Mouse (Mus musculus) neural tube, embryonic 14.5 days (tissue): ENCODE measurements around the gene Zfand2b. TPM values are rescaled to one million over a fixed set of nuclear protein-coding genes. Genes with fewer than 3 reads are reported as not detected.

Source experiments
- ATAC-seq: fragments of 200-750 bp; cut with Nextera tagmentation; 2 replicates; pipeline ENCODE4 v1.8.0; 2017; ENCODE audit warnings: low read depth, mild to moderate bottlenecking, moderate TSS enrichment, moderate library complexity
- H3K27ac ChIP-seq: fragments of 300-500 bp; sonication (generic); 2 replicates; pipeline ENCODE4 v1.5.1; 2014; ENCODE audit warnings: low read depth, mild to moderate bottlenecking, control low read depth, low read length, moderate library complexity, mixed read lengths
- H3K27me3 ChIP-seq: fragments of 300-500 bp; sonication (generic); 2 replicates; pipeline ENCODE4 v1.6.1; 2014; ENCODE audit warnings: low read length; ENCODE audit not compliant: control insufficient read depth, insufficient read depth
- H3K36me3 ChIP-seq: fragments of 300-500 bp; sonication (generic); 2 replicates; pipeline ENCODE4 v1.6.1; 2014; ENCODE audit warnings: low read length, mixed read lengths; ENCODE audit not compliant: control insufficient read depth, insufficient read depth
- H3K4me1 ChIP-seq: fragments of 300-500 bp; sonication (generic); 2 replicates; pipeline ENCODE4 v1.6.1; 2014; ENCODE audit warnings: low read length; ENCODE audit not compliant: control insufficient read depth, insufficient read depth
- H3K4me2 ChIP-seq: fragments of 300-500 bp; sonication (generic); 2 replicates; pipeline ENCODE4 v1.6.1; 2014; ENCODE audit warnings: mild to moderate bottlenecking, low read depth, low read length, control low read depth
- H3K4me3 ChIP-seq: fragments of 300-500 bp; sonication (generic); 2 replicates; pipeline ENCODE4 v1.5.1; 2014; ENCODE audit warnings: low read depth, low read length, control low read depth, mixed read lengths
- H3K9ac ChIP-seq: fragments of 300-500 bp; sonication (generic); replicated peaks from 2 replicates; pipeline ENCODE4 v1.6.1; 2014; ENCODE audit warnings: low read depth, mild to moderate bottlenecking, control low read depth, low read length, mixed read lengths
- H3K9me3 ChIP-seq: fragments of 300-500 bp; sonication (generic); 2 replicates; pipeline ENCODE4 v1.6.1; 2016; ENCODE audit warnings: low read length; ENCODE audit not compliant: control insufficient read depth
- WGBS: fragments of 180-500 bp; shearing (Covaris S2); extraction: QIAGEN DNeasy Blood & Tissue Kit; methylation state at CpG from one replicate; pipeline ENCODE4 v1.1.7; 2014; 5-methylcytosine and 5-hydroxymethylcytosine counted together
- microRNA-seq: library from miRNA; unstranded; fragments of <30 nt; microRNA quantifications from one replicate; pipeline ENCODE4, GENCODE M21; 2016
- polyA plus RNA-seq: library from polyadenylated mRNA; unstranded; fragments of >200 nt; fragmentation: Nextera tagmentation; extraction: Ambion mirVana; gene quantifications from 2 replicates; pipeline ENCODE4 v1.2.1, GENCODE M21; 2014

Zfand2b gene
- polyA plus RNA-seq, 1 experiment from 2014 or later = 33.1 TPM

DNA sequence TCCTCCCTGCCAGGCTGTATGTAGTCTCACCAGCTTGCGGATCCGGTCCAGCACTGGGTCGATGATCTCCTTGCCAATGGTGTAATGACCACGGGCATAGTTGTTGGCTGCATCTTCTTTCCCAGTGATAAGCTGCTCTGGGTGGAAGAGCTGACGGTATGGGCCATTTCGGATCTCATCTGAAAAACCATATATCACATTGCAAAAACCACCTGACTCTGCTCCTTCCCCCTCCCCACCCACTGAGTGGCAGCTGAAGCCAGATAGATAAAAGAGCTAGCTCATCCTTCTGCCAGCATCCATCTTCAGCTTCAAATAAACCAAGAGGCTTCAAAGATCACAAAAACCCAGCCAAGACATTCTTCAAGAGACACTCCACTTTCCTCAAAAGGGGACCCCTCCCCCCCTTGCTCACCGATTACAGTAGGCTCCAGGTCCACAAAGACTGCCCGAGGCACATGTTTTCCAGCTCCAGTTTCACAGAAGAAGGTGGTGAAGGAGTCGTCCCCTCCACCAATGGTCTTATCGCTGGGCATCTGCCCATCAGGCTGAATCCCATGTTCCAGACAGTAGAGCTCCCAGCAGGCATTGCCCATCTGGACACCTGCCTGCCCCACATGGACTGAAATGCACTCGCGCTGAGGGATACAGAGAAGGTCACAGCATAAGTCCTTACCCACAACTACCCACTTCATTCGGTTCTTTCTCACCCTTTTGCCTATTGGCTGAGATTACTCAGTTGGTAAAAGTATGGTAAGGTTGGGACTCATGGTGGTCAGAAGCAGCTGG, 48.5 kb downstream of the Zfand2b start:
- H3K4me1 ChIP-seq = peaks cover 12% of the 10 kb centered on the region
- H3K27me3 ChIP-seq = peaks cover 32% of the 10 kb centered on the region
- no peak for ATAC-seq
- H3K9me3 ChIP-seq = no peaks in the 10 kb centered on the region
- peaks cover 18% of the 10 kb centered on the region for H3K36me3 ChIP-seq
- WGBS = 80% methylated on average over 13 of the region's 13 CpGs
- H3K4me3 ChIP-seq = no peak overlapping the region
- H3K27ac ChIP-seq = no peak overlapping the region
- H3K9ac ChIP-seq = no peak overlapping the region
- H3K4me2 ChIP-seq = no peak overlapping the region

DNA sequence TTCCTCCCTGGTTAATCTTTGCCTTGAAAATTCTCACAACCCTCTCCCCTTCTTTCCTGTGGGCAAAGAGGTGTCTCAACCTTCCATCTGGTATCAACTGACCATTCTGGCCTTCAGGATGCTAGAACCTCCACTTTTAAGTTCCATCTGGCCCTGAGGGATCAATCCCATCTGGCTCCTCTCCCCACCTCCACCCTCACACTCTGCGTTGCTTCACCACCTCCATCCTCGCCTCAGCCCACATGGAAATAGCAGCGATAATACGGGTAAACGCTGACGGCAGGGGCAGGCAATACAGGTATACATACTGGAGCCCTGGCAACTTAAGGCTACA, 49.4 kb downstream of the Zfand2b start:
- Histone ChIP-seq H3K36me3 (peaks cover 18% of the 10 kb centered on the region), H3K9me3 (no peaks in the 10 kb centered on the region), H3K27me3 (peaks cover 32% of the 10 kb centered on the region), H3K9ac (no peak overlapping the region), H3K4me2 (peak overlapping the region; percentile 78; the same call in 1 of the 2 replicates), H3K27ac (no peak overlapping the region), H3K4me3 (no peak overlapping the region), H3K4me1 (peaks cover 10% of the 10 kb centered on the region; the same call in 1 of the 2 replicates)
- ATAC-seq = no peak
- WGBS = 3% methylated on average over 6 of the region's 6 CpGs

DNA sequence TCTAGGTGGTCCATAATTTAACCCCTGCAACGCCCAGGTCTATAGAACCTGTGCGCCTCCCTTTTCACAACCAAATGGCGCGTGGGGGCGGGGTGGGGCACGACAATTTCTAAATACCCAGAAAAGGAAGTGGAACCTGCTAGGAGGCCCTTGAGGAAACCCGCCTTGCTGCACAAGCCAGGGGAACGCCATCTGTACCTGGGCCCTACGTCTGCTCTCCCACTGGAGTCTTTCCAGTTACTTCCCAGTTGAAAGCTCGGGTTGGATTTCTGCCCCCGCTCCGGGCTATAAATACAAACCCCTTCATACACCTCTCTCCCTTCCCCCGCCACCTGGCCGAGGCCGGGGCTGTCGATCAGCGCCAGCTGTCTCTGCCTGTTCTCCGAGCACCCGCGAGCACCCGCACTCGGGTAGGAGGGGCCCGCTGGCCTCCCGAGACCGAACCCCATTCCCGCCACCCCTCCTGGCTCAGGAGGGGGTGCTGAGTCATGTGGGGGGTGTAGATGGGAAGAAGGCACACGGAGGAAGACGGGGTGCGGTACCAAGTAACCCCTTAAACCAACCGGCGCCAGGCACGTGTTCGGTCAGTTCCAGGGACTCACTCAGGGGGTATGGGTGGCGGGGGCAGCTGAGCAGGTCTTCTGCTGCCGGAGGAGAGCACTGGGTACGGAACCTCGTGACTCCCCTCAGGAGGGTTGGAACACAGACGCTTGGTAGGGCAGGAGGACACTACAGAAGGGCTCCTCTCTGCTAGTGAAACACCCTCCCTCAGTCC, 50.0 kb downstream of the Zfand2b start:
- H3K9me3 ChIP-seq = no peaks in the 10 kb centered on the region
- peaks cover 16% of the 10 kb centered on the region for H3K36me3 ChIP-seq
- H3K9ac ChIP-seq = peak overlapping the region; percentile 28; the same call in 1 of the 2 replicates
- H3K4me2 ChIP-seq = peak overlapping the region; percentile 78
- peak overlapping the region; percentile 44 for H3K4me3 ChIP-seq
- peaks cover 10% of the 10 kb centered on the region; the same call in 1 of the 2 replicates for H3K4me1 ChIP-seq
- ATAC-seq = peak; percentile 72; the same call in 1 of the 2 replicates
- H3K27ac ChIP-seq = no peak overlapping the region
- H3K27me3 ChIP-seq = peaks cover 35% of the 10 kb centered on the region
- 2% methylated on average over 38 of the region's 38 CpGs for WGBS

DNA sequence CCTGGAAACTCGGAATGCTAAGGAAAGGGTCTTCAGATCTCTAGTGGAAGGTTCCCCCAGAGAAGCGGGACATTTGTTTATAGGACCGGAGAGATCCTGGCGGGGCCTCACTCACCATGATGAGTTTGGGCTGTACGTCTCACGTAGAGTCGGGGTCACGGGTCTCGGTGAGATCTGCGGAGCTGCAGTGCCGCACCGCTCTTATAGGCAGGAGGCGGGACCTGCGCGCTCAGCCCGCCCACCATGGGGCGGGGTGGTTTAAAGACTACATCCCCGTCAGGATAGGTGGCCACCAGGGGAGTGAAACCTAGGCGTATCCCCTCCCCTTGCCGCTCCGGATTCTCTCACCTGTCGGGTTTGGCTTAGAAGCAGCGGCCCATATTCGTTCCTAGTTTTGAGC, 50.6 kb downstream of the Zfand2b start:
- H3K9ac ChIP-seq = peak overlapping the region; percentile 51
- H3K4me1 ChIP-seq = peaks cover 10% of the 10 kb centered on the region; the same call in 1 of the 2 replicates
- peak overlapping the region; percentile 44 for H3K4me3 ChIP-seq
- H3K27me3 ChIP-seq = peaks cover 35% of the 10 kb centered on the region
- peak; percentile 90 for ATAC-seq
- no peaks in the 10 kb centered on the region for H3K9me3 ChIP-seq
- peaks cover 10% of the 10 kb centered on the region; the same call in 1 of the 2 replicates for H3K36me3 ChIP-seq
- WGBS = under 1% methylated on average over 22 of the region's 24 CpGs
- H3K27ac ChIP-seq = no peak overlapping the region
- peak overlapping the region; percentile 78 for H3K4me2 ChIP-seq

DNA sequence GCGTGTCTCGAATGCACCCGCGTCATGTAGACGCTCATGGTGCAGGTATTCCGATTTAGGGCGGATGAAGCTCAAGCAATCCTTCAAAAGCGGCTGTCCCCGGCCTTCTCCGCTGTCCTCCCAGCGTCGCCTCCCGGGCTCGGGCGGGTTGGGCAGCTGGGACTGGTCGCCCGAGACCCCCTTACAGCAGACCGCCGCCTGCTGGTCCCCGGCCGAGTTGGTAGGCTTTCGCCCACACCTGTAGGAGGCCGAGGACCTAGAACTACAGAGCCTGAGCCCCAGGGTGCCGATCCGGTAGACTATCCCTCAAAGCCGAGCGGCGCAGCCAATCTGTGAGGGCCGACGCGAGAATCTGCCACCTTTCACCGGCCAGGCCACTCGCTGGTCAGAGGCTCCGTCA, 51.1 kb downstream of the Zfand2b start, which contains the start of gene Tuba4a:
TSS of gene Tuba4a (minus strand) at position 335 of the 400 bp plus-strand sequence.
- H3K36me3 ChIP-seq = peaks cover 5% of the 10 kb centered on the region; the same call in 1 of the 2 replicates
- no peaks in the 10 kb centered on the region for H3K9me3 ChIP-seq
- H3K4me2 ChIP-seq = peak within 1 kb of the TSS; percentile 78
- under 1% methylated on average over 34 of the region's 34 CpGs for WGBS
- no peak within 1 kb of the TSS for H3K27ac ChIP-seq
- peak within 1 kb of the TSS; percentile 51 for H3K9ac ChIP-seq
- ATAC-seq = peak; percentile 57
- peak within 1 kb of the TSS; percentile 44 for H3K4me3 ChIP-seq
- peaks cover 35% of the 10 kb centered on the region for H3K27me3 ChIP-seq
- H3K4me1 ChIP-seq = peaks cover 10% of the 10 kb centered on the region; the same call in 1 of the 2 replicates

Small RNA genes lying within 50 kb of the gene (microRNA-seq; reads per million reads assigned to microRNA genes)
- not detected for gene Gm27943

Other genes starting within 250 kb of the Zfand2b start
- 0.26 and 0.74 TPM in 2 replicates for gene Cfap65, start 233.0 kb upstream of the Zfand2b start, polyA plus RNA-seq
- gene Ihh, start 217.0 kb upstream of the Zfand2b start, polyA plus RNA-seq = 0.24 and 0.32 TPM in 2 replicates
- 6.1 and 7.4 TPM in 2 replicates for gene Nhej1, start 43.4 kb upstream of the Zfand2b start, polyA plus RNA-seq
- 0.39 TPM in 1 of 2 replicates, not detected in the other for gene Slc23a3, start 34.8 kb upstream of the Zfand2b start, polyA plus RNA-seq
- gene Cnppd1, start 25.9 kb upstream of the Zfand2b start, polyA plus RNA-seq = 44.4 and 47.6 TPM in 2 replicates
- 146 and 152 TPM in 2 replicates for gene Retreg2, start 25.9 kb upstream of the Zfand2b start, polyA plus RNA-seq
- 38.3 and 49.1 TPM in 2 replicates for gene Abcb6, start 11.7 kb downstream of the Zfand2b start, polyA plus RNA-seq
- gene Ankzf1, start 23.5 kb downstream of the Zfand2b start, polyA plus RNA-seq = 20.0 and 20.2 TPM in 2 replicates
- 50.5 and 51.3 TPM in 2 replicates for gene Atg9a, start 23.6 kb downstream of the Zfand2b start, polyA plus RNA-seq
- gene Glb1l, start 42.2 kb downstream of the Zfand2b start, polyA plus RNA-seq = 15.6 and 17.3 TPM in 2 replicates
- gene Stk16, start 42.2 kb downstream of the Zfand2b start, polyA plus RNA-seq = 125 and 129 TPM in 2 replicates
- 13.9 and 20.6 TPM in 2 replicates for gene Tuba4a, start 51.2 kb downstream of the Zfand2b start, polyA plus RNA-seq
- not detected in 2 replicates for gene A630095N17Rik, start 63.5 kb downstream of the Zfand2b start, polyA plus RNA-seq
- 35.9 and 36.9 TPM in 2 replicates for gene Dnajb2, start 67.8 kb downstream of the Zfand2b start, polyA plus RNA-seq
- 25.4 and 27.4 TPM in 2 replicates for gene Ptprn, start 95.9 kb downstream of the Zfand2b start, polyA plus RNA-seq
- gene Resp18, start 109.8 kb downstream of the Zfand2b start, polyA plus RNA-seq = 193 and 254 TPM in 2 replicates
- gene Dnpep, start 149.3 kb downstream of the Zfand2b start, polyA plus RNA-seq = 139 and 145 TPM in 2 replicates
- gene Des, start 191.7 kb downstream of the Zfand2b start, polyA plus RNA-seq = 1.1 TPM in 2 replicates
- 19.5 and 20.8 TPM in 2 replicates for gene Speg, start 206.7 kb downstream of the Zfand2b start, polyA plus RNA-seq